Mouse (Mus musculus): ENCODE measurements around the gene Atp5d. TPM values are rescaled to one million over a fixed set of nuclear protein-coding genes. Genes with fewer than 3 reads are reported as not detected.

Atp5d gene
- total RNA-seq, 2 experiments from 2014 or later: 1,252 to 1,264 TPM

DNA sequence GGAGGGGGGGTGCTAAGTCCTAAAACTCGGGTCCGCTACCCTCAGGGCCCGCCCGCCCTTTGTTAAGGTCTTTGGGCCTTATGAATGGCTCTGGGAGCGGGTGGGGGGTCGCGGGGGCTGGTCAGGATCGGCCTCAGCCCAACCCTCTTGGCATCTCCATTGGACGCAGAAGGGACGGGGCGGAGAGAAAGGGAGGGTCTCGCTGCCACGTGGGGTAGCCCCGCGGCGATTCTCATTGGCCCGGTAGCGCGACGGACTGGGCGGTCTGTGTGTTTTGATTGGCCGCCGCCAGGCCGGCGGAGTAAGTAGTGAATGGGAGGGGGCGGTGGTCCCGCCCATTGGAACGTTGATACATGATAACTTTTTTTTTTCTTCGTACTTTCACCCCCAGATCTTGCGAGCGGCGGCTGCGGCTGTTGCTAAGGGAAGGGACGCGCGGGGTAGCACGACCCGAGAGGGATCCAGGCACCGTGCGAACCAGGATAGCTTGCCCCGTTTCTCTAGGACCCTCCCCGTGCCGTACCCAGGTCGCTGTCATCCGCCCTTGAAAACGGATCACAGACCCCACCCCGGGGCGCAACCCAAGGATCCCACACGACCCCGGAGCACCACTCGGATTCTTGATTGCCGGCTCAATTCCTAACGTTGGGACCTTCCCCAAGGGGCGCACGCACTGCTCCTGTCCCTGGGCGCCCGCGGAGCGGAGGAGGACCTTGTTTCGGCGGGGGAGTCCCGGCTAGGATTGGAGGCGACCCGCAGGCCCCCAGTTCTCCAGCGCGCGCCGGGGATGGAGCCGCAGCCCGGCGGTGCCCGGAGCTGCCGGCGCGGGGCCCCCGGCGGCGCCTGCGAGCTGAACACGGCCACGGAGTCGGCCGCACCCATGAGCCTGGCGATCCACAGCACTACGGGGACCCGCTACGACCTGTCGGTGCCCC is 11.1 kb downstream of the Atp5d start:
- DNase-seq (ENCODE audit: low spot score): peak; percentile 97
- intact Hi-C loops (cut with DNase I): loop anchor here (10.0 kb wide), 1 partner anchor 295 kb away; the partner anchor contains the start of gene Ptbp1

DNA sequence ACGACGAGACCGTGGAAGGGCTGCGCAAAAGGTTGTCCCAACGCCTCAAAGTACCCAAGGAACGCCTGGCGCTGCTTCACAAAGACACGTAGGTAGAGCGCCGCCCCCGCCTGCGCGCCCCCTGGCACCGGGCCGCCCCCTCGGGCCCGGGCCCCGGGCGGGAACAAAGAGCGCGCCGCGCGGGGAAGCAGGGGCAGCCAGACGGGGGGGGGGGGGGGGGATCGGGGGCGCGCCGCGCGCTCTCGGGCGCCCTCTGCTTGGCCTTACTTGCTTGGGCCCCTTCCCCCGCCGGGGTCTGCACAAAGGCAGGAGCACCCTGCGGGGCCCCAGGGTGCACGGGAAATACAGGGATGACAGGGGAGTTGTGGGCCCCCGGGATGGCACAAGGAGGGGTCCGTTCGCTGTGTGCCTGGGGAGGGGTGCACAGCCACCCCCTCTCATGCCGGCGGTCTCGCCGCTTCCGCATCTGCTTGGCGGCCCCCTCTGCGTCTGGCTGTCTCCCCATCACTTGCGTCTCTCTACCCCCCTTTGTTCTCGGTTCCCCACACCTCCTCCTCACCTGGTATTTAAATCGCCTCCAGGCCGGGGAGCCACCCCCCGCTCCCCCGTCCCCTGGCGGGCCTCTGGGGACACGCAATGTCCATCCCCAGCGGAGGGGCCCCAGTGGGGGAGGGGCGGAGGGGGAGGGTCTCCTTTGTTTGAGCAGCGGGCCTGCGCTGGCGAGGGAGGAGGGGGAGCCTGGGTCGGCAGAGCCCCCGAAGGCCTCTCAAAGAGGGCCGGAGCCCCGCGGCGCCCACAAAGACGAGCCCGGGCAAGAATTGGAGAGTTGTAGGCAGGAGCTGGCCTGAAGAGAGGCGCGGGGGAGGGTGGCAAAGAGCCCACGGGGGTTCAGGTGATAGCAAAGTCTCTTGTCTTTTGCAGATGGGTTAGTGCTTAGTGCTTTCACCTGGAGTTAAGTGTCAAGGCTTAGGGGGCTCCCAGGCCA is 12.1 kb downstream of the Atp5d start:
- peak; percentile 34 for DNase-seq (ENCODE audit: low spot score)
- intact Hi-C loops (cut with DNase I): no loop called here

DNA sequence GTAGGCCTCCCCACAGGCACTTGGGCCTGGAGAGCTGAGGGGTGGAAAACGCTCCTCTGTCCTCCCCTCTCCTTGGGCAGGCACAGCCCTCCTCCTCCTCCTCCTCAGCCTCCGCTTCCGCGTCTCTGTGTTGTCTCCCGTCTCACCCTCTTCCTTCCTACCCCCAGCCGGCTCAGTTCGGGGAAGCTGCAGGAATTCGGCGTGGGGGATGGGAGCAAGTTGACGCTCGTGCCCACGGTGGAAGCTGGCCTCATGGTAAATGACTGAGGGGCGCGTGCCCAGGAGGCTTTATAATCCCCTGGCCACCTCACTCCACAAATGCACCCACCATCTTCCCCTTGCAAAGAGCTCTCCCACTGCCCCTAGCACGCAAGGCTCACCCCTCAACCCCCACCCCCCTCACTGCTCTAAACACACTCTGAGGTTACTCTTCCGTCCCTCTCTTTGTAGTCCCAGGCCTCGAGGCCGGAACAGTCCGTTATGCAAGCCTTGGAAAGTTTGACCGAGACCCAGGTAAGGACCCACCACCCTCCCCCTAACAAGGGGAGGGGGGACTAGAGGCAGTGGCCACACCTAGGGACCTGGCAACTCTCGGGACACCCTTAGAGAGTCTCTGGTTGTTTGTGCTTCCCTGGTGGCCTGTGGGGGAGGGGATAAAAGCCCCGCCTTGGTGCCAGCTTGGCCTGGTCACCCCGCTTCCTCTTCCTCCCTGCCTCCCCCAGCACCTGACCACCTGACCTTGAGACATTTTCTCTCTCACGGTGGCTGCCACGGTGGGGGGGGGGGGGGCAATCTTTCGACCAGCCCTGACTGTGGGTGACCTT is 13.0 kb downstream of the Atp5d start:
- intact Hi-C loops (cut with DNase I): no loop called here
- DNase-seq (ENCODE audit: low spot score): peak; percentile 63

DNA sequence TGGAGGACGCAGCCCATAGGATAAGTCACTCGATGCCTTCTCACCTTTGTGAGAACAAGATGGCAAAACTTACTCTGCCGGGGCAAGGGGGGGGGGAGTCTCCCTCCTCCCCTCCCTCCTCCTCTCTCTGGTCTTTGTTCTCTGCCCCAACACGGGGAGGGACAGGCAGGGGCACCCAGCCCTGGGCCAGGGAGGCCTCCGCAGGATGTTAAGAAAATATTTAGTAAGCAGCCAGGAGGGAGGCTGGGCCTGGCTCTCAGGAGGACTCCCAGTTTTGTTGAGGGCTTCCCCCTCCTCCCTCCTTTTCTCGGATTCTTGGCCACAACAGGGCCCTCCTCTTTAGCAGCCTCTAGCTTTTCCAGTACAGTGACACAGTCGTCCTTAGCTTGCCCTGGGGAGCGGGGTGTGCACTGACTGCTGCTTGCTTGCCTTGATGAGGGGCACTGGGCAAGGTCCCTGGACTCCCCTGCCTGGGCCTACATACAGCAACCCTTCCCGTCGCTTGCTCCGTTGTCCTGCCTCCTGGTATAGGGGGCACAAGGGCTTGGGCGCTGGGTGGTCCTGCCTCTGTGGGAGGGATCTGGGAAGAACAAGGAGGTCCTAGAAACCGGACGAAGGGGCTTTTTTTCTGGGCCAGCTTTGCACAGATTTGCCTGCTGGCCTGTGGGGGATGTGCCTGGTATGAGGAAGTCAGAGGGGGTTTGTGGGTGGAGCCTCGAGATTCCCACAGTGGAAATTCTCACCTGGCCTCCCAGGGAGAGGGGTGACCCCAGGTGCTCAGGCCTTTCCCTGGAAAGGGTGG is 13.8 kb downstream of the Atp5d start:
- DNase-seq (ENCODE audit: low spot score): peak; percentile 63
- intact Hi-C loops (cut with DNase I): no loop called here

DNA sequence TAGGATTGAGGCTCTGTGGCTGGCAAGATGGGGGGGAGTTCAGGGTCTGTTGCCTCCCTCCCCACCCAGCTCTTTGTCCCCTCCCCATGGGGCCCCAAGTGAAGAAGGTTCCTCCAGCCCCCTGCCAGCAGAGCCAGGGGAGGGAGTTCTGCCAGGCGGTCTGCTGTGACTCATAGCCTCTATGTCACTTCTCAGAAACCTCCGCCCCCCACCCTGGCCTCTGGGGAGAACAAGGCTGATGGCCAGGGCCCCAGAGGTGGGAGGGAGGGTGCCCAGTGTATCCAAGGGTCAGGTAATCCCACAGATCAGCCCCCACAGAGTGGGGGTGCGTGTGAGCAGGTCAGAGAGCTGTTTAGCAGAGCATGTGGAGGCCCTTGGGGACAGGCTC is 14.4 kb downstream of the Atp5d start:
- intact Hi-C loops (cut with DNase I): no loop called here
- peak; percentile 38 for DNase-seq (ENCODE audit: low spot score)

DNA sequence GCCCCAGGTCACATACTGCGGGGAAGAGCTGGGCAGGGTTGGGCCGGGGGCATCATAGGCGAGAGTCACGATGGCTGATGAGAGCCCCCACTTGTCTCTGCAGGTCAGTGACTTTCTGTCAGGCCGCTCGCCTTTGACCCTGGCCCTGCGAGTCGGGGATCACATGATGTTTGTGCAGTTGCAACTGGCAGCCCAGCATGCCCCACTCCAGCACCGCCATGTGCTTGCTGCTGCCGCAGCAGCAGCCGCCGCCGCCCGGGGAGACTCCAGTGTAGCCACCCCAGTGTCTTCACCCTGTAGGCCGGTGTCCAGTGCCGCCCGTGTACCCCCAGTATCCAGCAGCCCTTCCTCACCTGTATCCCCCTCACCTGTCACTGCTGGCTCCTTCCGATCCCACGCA is 15.3 kb downstream of the Atp5d start:
- no peak for DNase-seq (ENCODE audit: low spot score)
- intact Hi-C loops (cut with DNase I): no loop called here

DNA sequence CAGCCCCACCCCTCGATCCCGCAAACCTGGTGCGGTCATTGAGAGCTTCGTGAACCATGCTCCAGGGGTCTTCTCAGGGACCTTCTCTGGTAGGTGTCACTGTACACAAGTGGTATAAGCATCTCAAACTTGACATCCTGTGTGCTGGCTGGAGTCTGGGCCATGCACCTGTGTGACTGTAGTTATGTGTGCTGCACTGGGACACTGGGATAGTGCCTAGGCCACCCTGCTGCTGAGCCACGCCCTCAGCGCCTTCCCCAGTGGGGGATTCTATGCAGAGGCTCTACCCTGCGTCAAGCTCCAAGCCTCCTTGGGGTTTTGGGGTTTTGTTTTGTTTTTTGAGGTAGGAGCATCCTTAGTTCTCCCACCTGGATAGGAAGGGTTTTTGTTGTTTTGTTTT is 16.0 kb downstream of the Atp5d start:
- intact Hi-C loops (cut with DNase I): no loop called here
- no peak for DNase-seq (ENCODE audit: low spot score)

DNA sequence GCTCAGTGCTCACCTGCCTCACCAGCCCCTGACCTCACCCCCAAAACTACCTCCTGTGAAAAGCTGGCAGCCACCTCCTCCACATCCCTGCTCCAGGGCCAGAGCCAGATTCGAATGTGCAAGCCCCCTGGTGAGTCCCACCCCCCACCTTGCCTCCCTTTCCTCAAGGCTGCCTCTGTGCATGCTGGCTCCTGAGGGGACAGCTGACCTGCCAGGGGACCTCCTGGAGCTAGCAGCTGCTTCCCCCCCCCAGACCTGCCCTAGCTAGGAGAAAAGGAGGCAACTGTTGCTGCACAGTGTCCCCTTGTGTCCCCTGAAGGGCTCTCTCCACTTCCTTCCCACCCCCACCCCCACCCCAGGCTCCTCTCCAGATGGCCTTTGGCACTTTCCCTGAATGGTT is 16.8 kb downstream of the Atp5d start:
- no peak for DNase-seq (ENCODE audit: low spot score)

DNA sequence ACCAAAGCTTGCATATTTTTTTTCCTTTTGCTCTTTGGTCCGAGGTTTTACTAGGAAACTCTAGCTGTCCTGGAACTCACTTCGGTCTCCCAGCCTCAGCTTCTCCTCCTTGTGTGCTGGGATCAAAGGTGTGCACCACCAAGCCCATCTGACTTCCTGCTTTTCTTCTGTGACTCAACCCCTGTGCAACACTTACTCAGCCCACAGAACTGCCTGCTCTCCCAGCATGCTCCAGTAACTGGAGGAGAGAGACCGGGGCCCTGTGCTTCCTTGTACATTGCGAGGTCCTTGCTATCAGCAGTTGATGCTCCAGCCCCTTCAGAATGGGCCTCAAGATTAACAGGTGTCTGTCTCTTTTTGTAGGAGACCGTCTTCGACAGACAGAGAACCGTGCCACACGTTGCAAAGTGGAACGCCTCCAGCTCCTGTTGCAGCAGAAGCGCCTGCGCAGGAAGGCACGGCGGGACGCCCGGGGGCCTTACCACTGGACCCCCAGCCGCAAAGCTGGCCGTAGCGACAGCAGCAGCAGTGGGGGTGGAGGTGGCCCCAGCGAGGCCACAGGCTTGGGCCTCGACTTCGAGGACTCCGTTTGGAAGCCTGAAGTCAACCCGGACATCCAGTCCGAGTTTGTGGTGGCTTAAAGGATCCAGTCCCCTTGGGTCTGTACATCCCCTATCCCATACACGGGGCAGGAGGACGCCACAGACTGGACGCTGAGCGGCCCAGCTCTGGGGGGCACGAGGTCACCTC is 17.7 kb downstream of the Atp5d start:
- no peak for DNase-seq (ENCODE audit: low spot score)
- intact Hi-C loops (cut with DNase I): no loop called here

More for the DNA sequence above, 16.8 kb downstream of the Atp5d start:
- intact Hi-C loops (cut with DNase I): no loop called here

DNA sequence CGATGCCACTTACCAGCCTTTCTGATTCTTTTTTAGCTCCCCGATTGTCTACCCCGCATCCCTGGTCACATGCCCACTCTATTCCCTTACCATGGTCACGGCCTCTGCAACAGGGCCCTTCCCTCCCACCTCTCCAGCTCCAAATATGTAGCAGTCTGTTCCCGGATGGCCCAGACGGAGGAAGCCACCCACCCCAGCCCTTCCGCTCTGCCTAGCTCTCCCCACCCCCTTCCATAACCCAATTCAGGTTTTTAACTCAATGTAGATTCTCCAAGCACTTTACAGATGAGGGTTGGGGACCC is 18.3 kb downstream of the Atp5d start:
- intact Hi-C loops (cut with DNase I): no loop called here
- no peak for DNase-seq (ENCODE audit: low spot score)

DNA sequence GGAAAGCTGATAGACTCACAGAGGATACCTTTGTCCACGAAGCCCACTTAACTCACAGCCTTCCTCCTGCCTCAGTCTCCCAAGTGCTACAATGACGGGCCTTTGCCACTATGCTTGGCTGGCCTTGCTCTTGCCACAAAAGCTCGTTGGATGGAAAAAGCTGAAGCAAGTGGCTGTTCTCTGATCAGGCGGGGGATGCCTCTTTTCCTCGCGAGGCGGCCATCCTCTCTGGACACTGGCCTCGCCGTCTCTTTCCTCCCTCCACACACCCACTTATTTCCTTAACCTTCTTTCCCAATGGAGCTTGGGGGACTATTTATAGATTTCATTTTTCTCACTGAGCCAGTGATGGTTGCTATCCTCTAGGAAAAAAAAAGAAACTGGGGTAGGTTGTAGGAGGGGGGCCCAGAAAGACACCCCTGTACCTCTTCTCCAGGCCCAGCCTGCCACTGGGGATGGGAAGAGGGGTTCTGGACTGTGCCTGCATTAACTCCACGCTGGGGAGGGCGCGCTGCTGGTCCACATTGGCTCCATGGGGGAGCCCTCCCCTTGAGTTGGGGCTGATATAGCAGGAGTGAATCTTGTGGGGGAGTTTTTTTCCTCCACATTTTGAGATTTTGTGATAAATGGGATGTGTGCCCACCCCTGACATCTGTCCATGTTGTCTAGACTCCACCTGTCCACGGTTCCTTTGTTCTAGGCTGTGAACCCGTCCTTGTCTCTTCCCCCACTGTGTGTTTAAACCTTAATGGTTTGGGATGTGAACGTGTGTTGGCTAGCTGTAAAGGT is 18.9 kb downstream of the Atp5d start:
- intact Hi-C loops (cut with DNase I): no loop called here
- no peak for DNase-seq (ENCODE audit: low spot score)

DNA sequence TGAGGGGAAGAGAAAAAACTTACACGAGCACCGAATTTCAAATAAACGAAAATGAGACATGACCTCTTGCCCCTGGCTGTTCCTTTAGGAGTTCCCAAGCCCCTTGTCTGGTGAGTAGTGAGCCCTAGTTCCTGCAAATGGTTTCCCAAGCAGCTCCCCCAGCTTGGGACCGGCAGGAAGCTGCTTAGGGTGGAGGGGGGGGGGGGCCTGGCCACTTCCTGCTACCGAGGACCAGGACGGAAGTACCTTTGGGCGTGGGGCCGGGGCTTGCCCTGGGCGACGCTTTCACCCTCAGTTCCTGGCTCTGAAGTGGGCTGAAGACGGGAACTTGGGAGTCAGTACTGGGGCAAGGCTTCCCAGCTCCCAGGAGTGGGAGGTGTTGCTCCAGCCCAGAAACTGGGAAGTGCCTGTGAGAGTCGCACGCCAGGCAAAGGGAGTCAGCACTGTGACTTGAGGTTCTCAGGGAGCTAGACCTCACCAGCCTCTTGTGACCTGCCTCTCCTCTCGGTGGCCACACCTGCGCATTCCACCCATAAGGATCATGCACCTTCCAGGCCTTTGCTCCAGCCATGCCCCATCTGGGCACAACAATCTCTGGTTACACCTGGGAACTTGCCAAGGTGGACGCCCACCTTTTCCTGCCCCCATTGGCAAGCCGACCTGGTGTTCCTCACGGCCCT is 20.0 kb downstream of the Atp5d start:
- intact Hi-C loops (cut with DNase I): no loop called here
- peak; percentile 81 for DNase-seq (ENCODE audit: low spot score)

DNA sequence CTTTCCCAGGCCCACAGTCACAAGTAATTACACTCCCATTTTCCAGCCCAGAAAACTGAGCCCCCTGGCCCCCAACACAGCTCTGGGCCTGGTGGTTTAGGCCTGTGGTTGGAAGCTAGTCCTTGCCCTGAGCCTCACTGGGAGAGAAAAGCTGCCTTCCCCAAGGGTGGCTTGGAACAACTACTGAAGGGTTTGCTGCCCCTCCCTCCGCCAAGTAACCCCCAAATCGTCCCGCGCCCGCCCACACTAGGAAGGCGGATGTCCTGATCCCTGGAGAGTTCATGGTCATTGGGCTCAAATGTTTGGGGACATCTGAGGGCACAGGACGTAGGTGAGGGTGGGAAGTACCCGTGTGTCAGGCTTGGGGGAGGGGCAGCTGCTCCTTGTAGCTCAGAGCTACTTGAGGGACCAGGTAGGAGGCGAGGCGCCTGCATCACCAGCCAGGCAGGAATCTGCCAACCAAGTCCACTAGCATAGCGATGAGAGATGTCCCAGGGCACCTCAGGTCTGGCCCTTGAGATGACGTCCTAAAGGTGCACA is 20.7 kb downstream of the Atp5d start:
- intact Hi-C loops (cut with DNase I): no loop called here
- DNase-seq (ENCODE audit: low spot score): peak; percentile 51

DNA sequence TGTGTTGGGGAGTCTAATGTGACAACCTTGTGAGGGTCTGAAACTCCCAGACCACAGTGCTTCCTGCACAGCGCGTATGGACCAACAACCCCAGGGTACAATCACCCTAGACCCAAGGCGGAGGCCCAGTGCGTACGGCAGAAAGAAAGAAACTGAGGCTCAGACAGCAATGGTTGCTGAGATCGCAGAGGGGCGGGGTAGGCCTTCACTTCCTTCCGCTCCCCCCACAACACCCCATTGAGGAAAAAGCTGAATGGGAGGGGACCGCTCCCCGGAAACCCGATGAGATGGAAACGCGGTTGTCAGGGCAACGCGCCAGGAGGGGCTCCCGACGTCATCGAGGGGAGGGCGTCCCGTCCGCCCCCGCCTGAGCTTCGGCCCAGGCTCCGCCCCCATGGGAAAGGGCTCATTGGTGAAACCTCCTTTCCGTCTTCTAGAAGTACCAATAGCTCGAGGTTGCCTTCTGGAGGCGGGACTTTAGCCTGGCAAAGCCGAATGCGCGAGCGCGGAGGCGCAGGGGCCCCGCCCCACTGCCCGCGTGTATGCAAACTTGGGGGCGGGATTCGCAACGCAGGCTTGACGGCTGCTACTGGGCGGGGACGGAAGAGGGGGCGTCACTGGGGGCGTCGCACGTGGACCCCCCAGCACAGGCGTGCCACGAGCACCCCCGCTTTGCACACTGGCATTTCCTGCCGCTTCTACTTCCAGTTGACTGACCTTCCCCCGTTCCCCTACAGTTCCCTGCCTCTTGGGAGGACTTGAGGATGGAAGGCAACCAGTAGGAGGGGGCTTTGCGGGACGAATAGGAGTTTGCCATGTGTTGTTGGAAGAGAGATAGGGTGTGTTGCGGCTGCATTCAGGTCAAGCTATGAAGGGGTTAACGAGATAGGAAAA is 21.4 kb downstream of the Atp5d start:
- intact Hi-C loops (cut with DNase I): no loop called here
- peak; percentile 99 for DNase-seq (ENCODE audit: low spot score)

DNA sequence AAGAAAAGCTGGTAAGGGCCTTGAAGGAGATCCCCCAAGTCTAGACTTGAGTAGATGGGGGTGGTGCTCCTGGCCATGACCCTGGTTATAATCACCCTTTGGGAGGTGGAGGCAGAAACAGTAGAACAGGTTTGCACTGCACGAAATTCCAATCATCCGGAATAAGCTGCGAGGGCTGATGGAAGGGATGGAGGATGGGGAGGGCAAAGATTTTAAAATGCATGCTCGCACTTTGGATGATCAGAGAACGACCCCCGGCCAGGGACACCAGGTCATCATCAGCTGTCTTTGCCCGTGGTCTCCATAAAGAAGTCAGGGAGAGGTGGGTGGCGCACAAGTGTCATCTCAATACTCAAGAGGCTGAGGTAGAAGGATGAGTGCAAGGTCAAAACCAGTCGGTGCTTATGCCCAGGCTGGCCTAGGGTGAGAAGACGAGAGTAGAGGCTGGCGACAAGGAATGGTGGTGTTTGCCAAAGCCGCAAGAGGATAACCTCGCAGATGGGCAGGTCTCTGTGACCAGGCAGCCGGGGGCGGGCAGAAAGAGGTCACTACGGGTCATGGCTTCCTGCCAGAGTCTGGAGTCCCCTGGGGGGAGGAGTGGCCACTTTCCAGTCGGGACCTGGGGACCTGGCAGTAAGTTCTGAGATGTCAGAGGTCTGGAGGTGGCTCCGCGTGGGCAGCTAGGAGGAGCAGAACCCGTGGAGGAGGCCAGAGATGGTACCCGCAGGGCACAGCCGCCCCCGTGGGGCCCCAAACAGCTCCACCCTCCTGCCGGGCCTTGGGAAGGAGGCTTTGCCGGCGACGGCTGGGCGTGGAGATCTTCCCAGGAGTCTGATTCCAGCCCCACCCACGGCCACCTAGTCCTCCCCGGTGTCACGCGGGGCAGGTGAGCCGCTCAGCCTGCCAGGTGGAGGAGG is 22.3 kb downstream of the Atp5d start:
- peak; percentile 83 for DNase-seq (ENCODE audit: low spot score)
- intact Hi-C loops (cut with DNase I): no loop called here
